Mouse (Mus musculus) embryonic facial prominence, embryonic 10.5 days (tissue): Measurements from ENCODE around the gene Ddb1. TPM values are rescaled to one million over a fixed set of nuclear protein-coding genes. Genes with fewer than 3 reads are reported as not detected.

Source experiments
- DNase-seq: peaks from one replicate; pipeline ENCODE4 v3.0.0-alpha.2; 2017; ENCODE audit warnings: low spot score
- H3K27ac ChIP-seq: fragments of 300-500 bp; sonication (generic); replicated peaks from 2 replicates; pipeline ENCODE4 v1.5.1; 2016; ENCODE audit warnings: mild to moderate bottlenecking
- H3K27me3 ChIP-seq: fragments of 300-500 bp; sonication (generic); replicated peaks from 2 replicates; pipeline ENCODE4 v1.6.1; 2016; ENCODE audit warnings: low read depth, mild to moderate bottlenecking; ENCODE audit not compliant: poor library complexity, severe bottlenecking
- H3K36me3 ChIP-seq: fragments of 300-500 bp; sonication (generic); replicated peaks from 2 replicates; pipeline ENCODE4 v1.6.1; 2016; ENCODE audit warnings: mild to moderate bottlenecking, moderate library complexity
- H3K4me1 ChIP-seq: fragments of 300-500 bp; sonication (generic); 2 replicates; pipeline ENCODE4 v1.6.1; 2016
- H3K4me3 ChIP-seq: fragments of 300-500 bp; sonication (generic); 2 replicates; pipeline ENCODE4 v1.5.1; 2016; ENCODE audit warnings: mild to moderate bottlenecking, moderate library complexity
- H3K9me3 ChIP-seq: fragments of 300-500 bp; sonication (generic); 2 replicates; pipeline ENCODE4 v1.6.1; 2016; ENCODE audit warnings: mild to moderate bottlenecking
- WGBS: fragments of 180-500 bp; shearing (Covaris S2); methylation state at CpG from one replicate; pipeline ENCODE4 v1.1.7; 2016; 5-methylcytosine and 5-hydroxymethylcytosine counted together
- polyA plus RNA-seq: library from polyadenylated mRNA; unstranded; fragments of >200 nt; fragmentation: Nextera tagmentation; extraction: Ambion mirVana; gene quantifications from 2 replicates; pipeline ENCODE4 v1.2.1, GENCODE M21; 2016

Ddb1 gene
- polyA plus RNA-seq, 1 experiment from 2014 or later: 483 TPM

GRCm38 (mm10) chr19:10602247-10602769 lies 2.8 kb upstream of the Ddb1 start:
- no peak for DNase-seq
- H3K9me3 ChIP-seq: no peaks in the 10 kb centered on the region
- 9% methylated on average over 6 of the region's 6 CpGs for WGBS

DNA sequence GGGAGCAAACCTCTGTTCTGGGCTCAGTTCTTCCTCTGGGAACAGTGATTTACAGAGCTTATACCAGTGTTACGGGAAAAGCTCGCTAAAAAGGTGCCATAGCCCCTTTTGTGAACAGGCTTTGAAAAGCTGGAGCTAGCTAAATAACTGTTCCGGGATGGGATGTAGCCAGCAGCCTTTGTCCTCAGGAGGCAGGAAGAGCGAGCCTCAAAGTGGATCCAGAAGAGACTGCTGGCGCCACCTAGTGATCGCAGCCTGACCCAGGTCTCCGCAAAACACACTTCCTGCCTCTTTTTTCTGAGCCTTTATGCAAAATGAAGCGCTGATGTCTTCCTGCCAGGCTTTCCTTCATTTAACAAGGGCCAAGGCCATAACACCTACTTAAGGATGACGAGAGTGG lies 2.3 kb upstream of the Ddb1 start:
- peak; percentile 89 for DNase-seq
- H3K27me3 ChIP-seq: no peaks in the 10 kb centered on the region
- no peaks in the 10 kb centered on the region for H3K9me3 ChIP-seq
- H3K4me1 ChIP-seq: peaks cover 42% of the 10 kb centered on the region
- H3K4me3 ChIP-seq: peak overlapping the region; percentile 47
- WGBS: 2% methylated on average over 9 of the region's 9 CpGs
- peak overlapping the region; percentile 91 for H3K27ac ChIP-seq
- peaks cover 41% of the 10 kb centered on the region for H3K36me3 ChIP-seq

More at GRCm38 (mm10) chr19:10602247-10602769, 2.8 kb upstream of the Ddb1 start:
- Histone ChIP-seq H3K4me3 (peak overlapping the region; percentile 47), H3K36me3 (peaks cover 39% of the 10 kb centered on the region), H3K27me3 (no peaks in the 10 kb centered on the region), H3K27ac (peak overlapping the region; percentile 91), H3K4me1 (peaks cover 38% of the 10 kb centered on the region)

DNA sequence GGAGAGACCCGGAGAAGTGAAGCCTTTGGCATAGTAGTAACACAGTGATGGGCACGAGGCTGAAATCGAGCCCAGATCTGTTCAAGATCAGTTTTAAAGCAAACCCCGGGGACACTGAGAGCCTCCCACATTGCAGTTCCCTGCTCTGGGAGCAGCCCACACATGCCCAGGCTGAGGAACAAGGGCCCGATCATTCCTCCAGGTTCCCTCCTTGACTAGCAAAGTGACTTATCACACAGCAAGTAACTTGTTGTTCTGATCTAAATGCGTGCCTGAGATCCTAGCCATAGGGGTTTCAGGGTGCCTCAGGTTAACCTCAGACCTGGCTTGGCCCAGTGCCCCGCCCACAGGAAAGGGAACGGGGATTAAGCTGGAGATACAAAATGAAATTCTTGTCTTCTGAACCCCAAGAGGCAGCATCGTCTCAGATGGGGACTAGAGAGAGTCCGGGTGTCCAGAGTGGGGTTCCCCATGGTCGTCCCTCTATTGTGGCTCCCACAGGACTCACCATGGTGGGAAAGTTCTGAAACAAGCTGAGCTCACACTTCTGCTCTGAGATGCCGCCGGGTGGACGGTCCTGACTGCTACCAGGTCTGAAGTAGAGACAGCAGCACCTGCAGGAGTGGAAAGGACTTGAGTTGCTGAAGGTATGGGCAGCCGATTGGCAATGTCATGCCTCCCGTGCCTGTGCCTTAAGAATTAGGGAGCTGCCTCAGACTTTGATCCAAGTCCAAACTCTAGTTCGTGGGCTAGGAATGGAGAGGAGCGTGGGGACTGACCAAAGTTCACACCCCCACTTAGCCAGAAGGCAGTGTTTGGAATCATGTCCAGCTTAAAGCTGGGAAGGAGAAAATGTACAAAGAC lies 1.2 kb upstream of the Ddb1 start:
- Histone ChIP-seq H3K9me3 (no peaks in the 10 kb centered on the region), H3K4me3 (peak overlapping the region; percentile 89; the same call in 1 of the 2 replicates), H3K36me3 (peaks cover 41% of the 10 kb centered on the region), H3K4me1 (peaks cover 44% of the 10 kb centered on the region), H3K27me3 (no peaks in the 10 kb centered on the region), H3K27ac (peak overlapping the region; percentile 91)
- 88% methylated on average over 18 of the region's 18 CpGs for WGBS
- DNase-seq: no peak

DNA sequence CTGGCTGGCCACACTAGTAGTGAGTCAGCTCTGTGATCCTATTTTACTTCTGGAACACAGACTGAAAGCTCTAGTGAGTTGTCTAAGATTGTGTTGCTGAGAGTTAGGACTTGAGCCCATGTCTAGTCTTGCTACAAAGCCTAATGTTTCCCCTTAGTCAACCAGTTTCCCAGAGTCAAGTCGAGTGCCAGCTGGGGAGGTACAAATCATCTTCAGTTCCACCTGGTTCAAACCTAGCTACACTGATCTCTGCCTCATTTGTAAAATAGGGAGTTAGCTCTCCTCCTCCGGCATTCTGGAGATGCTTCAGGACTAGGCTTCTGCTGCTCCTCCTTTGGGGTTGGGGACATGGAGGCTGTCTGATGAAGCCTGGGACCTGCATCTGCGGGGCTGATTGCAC lies 593 bp upstream of the Ddb1 start:
- peak overlapping the region; percentile 91 for H3K27ac ChIP-seq
- no peaks in the 10 kb centered on the region for H3K9me3 ChIP-seq
- WGBS: 63% methylated on average over 3 of the region's 3 CpGs
- H3K4me1 ChIP-seq: peaks cover 44% of the 10 kb centered on the region
- no peaks in the 10 kb centered on the region for H3K27me3 ChIP-seq
- H3K4me3 ChIP-seq: peak overlapping the region; percentile 89
- no peak for DNase-seq
- peaks cover 41% of the 10 kb centered on the region for H3K36me3 ChIP-seq

DNA sequence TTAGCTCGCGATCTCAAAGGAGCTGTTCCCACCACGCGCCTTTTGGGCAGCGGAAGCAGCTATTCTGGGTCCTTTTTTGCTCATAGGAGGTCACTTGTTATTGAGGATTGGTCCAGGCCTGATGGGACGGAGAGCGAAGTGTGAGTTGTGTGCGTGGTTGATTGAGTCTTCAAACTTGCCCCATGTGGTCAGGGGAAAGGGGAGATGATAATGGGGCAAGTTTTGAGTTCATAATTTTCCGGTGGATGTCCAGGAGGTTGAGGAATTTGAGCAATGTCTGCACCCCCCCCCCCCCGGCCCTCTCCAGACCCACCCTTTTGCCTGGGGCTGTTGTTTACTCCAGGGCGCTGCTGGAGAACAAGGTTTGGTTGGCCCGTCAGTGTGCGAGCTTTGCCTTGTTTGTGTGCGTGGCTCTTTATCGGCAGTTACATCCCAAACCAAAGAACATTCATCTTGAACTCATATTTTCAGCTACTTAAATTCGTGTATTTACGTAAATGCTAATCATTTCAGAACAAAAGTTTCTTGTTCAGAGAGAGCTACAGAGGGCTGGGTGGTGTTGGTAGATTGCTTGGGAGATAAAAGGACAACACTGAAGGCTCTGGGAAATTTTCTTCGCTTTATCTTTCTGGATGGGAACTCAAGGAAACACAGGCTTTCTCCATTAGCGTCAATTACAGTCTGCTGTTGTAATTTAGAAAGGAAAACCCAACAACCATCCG lies 935 bp downstream of the Ddb1 start:
- WGBS: 7% methylated on average over 20 of the region's 20 CpGs
- Histone ChIP-seq H3K27ac (peak overlapping the region; percentile 91), H3K4me1 (peaks cover 44% of the 10 kb centered on the region), H3K27me3 (no peaks in the 10 kb centered on the region), H3K4me3 (peak overlapping the region; percentile 89), H3K9me3 (no peaks in the 10 kb centered on the region), H3K36me3 (peaks cover 45% of the 10 kb centered on the region)
- DNase-seq: no peak

- Histone ChIP-seq H3K36me3 (peaks cover 72% of the 10 kb centered on the region), H3K9me3 (no peaks in the 10 kb centered on the region), H3K4me1 (peaks cover 28% of the 10 kb centered on the region), H3K27me3 (no peaks in the 10 kb centered on the region), H3K4me3 (no peak overlapping the region), H3K27ac (no peak overlapping the region)
- 91% methylated on average over 5 of the region's 5 CpGs for WGBS
- no peak for DNase-seq
These were observed 3.6 kb downstream of the Ddb1 start for GRCm38 (mm10) chr19:10608573-10609240.

- 2% methylated on average over 32 of the region's 32 CpGs for WGBS
- Histone ChIP-seq H3K4me1 (peaks cover 18% of the 10 kb centered on the region), H3K27me3 (peaks cover 12% of the 10 kb centered on the region), H3K9me3 (no peaks in the 10 kb centered on the region), H3K27ac (peak within 1 kb of the TSS; percentile 79), H3K36me3 (peaks cover 32% of the 10 kb centered on the region), H3K4me3 (peak within 1 kb of the TSS; percentile 64)
- DNase-seq: peak; percentile 77
These were observed 29.2 kb downstream of the Ddb1 start, which contains the start of gene Vwce for GRCm38 (mm10) chr19:10634106-10634871. Gene Vwce, plus strand, starts transcription at chr19:10634213.

GRCm38 (mm10) chr19:10634872-10635318 lies 29.8 kb downstream of the Ddb1 start:
- DNase-seq: peak; percentile 79
- Histone ChIP-seq H3K36me3 (peaks cover 26% of the 10 kb centered on the region), H3K27me3 (peaks cover 12% of the 10 kb centered on the region), H3K4me3 (peak overlapping the region; percentile 64), H3K4me1 (peaks cover 19% of the 10 kb centered on the region), H3K27ac (peak overlapping the region; percentile 79), H3K9me3 (no peaks in the 10 kb centered on the region)
- 3% methylated on average over 21 of the region's 21 CpGs for WGBS

GRCm38 (mm10) chr19:10637840-10638239 lies 32.7 kb downstream of the Ddb1 start:
- Histone ChIP-seq H3K4me3 (no peak overlapping the region), H3K9me3 (no peaks in the 10 kb centered on the region), H3K4me1 (peaks cover 30% of the 10 kb centered on the region), H3K36me3 (no peaks in the 10 kb centered on the region), H3K27me3 (peaks cover 12% of the 10 kb centered on the region), H3K27ac (no peak overlapping the region)
- no peak for DNase-seq
- WGBS: 62% methylated on average over 7 of the region's 7 CpGs

DNA sequence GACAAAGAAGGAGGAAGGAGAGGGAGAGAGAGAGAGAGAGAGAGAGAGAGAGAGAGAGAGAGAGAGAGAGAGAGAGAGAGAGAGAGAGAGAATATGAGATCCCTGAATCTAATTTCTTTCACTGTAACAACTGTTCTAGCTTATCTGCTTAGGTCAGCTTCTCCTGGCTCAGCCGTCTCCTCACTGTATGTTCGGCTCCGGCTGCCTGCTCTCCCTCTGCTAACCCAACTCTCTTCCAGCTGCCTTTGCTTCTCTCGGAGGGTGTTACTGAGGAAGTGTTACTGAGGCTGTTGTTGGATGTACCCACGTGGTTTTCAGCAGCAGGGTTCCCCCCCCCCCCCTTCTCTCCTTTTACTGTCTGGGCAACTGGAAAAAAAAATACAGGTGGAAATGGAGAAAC lies 35.0 kb downstream of the Ddb1 start:
- peaks cover 15% of the 10 kb centered on the region for H3K4me1 ChIP-seq
- DNase-seq: no peak
- no peaks in the 10 kb centered on the region for H3K9me3 ChIP-seq
- H3K27ac ChIP-seq: no peak overlapping the region
- H3K27me3 ChIP-seq: peaks cover 10% of the 10 kb centered on the region
- peak overlapping the region; percentile 22; the same call in 1 of the 2 replicates for H3K4me3 ChIP-seq
- WGBS: 18% methylated on average over 5 of the region's 5 CpGs
- H3K36me3 ChIP-seq: no peaks in the 10 kb centered on the region

- Histone ChIP-seq H3K27ac (no peak overlapping the region; the same call in 1 of the 2 replicates), H3K27me3 (peaks cover 3% of the 10 kb centered on the region), H3K4me3 (no peak overlapping the region), H3K4me1 (peaks cover 11% of the 10 kb centered on the region; the same call in 1 of the 2 replicates), H3K36me3 (no peaks in the 10 kb centered on the region), H3K9me3 (no peaks in the 10 kb centered on the region)
- WGBS: 54% methylated on average over 13 of the region's 13 CpGs
- DNase-seq: no peak
These were observed 35.7 kb downstream of the Ddb1 start for GRCm38 (mm10) chr19:10640589-10641378.
